In the genomic region with DNA sequence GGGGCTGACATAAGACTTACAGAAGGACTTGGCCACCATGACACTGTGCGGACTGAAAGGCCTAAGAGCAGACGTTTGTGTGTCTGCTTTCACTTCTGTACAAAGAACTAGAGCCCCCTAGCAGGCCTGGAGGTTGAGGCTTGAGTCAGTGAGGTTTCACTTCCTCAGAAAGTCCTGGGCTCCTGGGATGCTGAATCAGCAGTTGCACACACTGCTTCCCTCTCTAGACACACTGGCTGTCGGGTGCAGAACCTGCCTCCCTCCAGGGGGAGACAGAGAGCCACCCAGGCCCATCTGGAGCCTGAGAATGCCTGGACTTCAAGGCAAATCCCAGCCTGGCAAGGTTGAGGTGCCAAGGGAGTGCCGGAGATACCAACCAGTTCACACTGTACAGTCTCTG, we compare ENCODE assay signal across 8 mouse cellular contexts. TPM values are rescaled to one million over a fixed set of nuclear protein-coding genes. Genes with fewer than 3 reads are reported as not detected.
DNase-seq lines count a peak whose midpoint lies in the region; ATAC-seq and TF ChIP-seq lines count a peak whose summit lies in the region.

No protein-coding gene starts in this region.

- TF ChIP-seq EP300 in heart, adult 2 months (IDR thresholded peaks at IDR 0.05; ENCODE audit: insufficient read depth, low read depth, low read length), result peak; percentile 83; the same call in 1 of the 2 replicates
- TF ChIP-seq EP300 in liver, embryonic 14.5 days (IDR thresholded peaks at IDR 0.05; ENCODE audit: low read depth), result no peak

- intact Hi-C loops in heart, adult 2 months (cut with DNase I), result loop anchor here (1.0 to 5.0 kb wide), 3 partner anchors 44 to 126 kb away; no protein-coding TSS in a partner anchor

- TF ChIP-seq POLR2A in heart, adult 2 months (IDR thresholded peaks at IDR 0.05; ENCODE audit: insufficient read depth, low read depth, low read length), result no peak

- peak; percentile 44 for DNase-seq in neural tube, embryonic 11.5 days (ENCODE audit: low spot score)
- DNase-seq in neural tube, embryonic 10.5 days (ENCODE audit: extremely low spot score, low spot score), result no peak
- peak; percentile 82 for DNase-seq in cerebellum, adult 9-10 months
- DNase-seq in heart, adult 2 months, result peak; percentile 76 to 83
- peak; percentile 70 for DNase-seq in kidney, postnatal 14 days
- DNase-seq in liver, embryonic 14.5 days (ENCODE audit: low read depth in 3 of 3, low spot score in 3 of 3), result peak in 1 of 3 experiments; percentile 54
- peak; percentile 49 for DNase-seq in retina, embryonic 14.5 days (ENCODE audit: low spot score)
- DNase-seq in thymus, postnatal 25 days, result peak; percentile 54

- peak; percentile 90 for TF ChIP-seq CTCF in heart, adult 2 months (IDR thresholded peaks at IDR 0.05)
- TF ChIP-seq CTCF in liver, embryonic 14.5 days (IDR thresholded peaks at IDR 0.05; ENCODE audit: low read depth), result peak; percentile 91

- no peak overlapping the region for H3K9ac ChIP-seq in neural tube, embryonic 11.5 days (ENCODE audit: low read length)
- no peak overlapping the region for H3K9ac ChIP-seq in heart, adult 2 months (ENCODE audit: low read depth, low read length)
- no peak overlapping the region for H3K9ac ChIP-seq in liver, embryonic 14.5 days (replicated peaks)

- no peak for ATAC-seq in neural tube, embryonic 11.5 days (ENCODE audit: insufficient read depth, low FRiP score, low TSS enrichment)
- peak; percentile 45; the same call in 1 of the 2 replicates for ATAC-seq in liver, embryonic 14.5 days (ENCODE audit: insufficient read depth)

- 79% methylated on average over 4 of the region's 4 CpGs for WGBS in neural tube, embryonic 11.5 days
- 45% methylated on average over 4 of the region's 4 CpGs for WGBS in heart, adult 2 months
- 33% methylated on average over 4 of the region's 4 CpGs for WGBS in liver, embryonic 14.5 days (ENCODE audit: insufficient replicate concordance)

- no peaks in the 10 kb centered on the region for H3K79me2 ChIP-seq in heart, adult 2 months (replicated peaks; ENCODE audit: control insufficient read depth, insufficient read depth, low read length)

- no peaks in the 10 kb centered on the region for H3K9me3 ChIP-seq in neural tube, embryonic 11.5 days (ENCODE audit: control insufficient read depth, low read length)
- no peaks in the 10 kb centered on the region for H3K9me3 ChIP-seq in liver, embryonic 14.5 days (ENCODE audit: control insufficient read depth, low read length)

- no peaks in the 10 kb centered on the region for H3K27me3 ChIP-seq in neural tube, embryonic 11.5 days (ENCODE audit: control insufficient read depth, insufficient read depth, low read length)
- H3K27me3 ChIP-seq in heart, adult 2 months (ENCODE audit: control insufficient read depth, insufficient read depth, low read length), result no peaks in the 10 kb centered on the region
- H3K27me3 ChIP-seq in liver, embryonic 14.5 days (ENCODE audit: control insufficient read depth, insufficient read depth, low read length), result no peaks in the 10 kb centered on the region; the same call in 1 of the 2 replicates

- H3K27ac ChIP-seq in neural tube, embryonic 11.5 days (ENCODE audit: low read depth, low read length), result no peak overlapping the region
- H3K27ac ChIP-seq in heart, adult 2 months, result no peak overlapping the region
- no peak overlapping the region for H3K27ac ChIP-seq in liver, embryonic 14.5 days

- peaks cover 3% of the 10 kb centered on the region; the same call in 1 of the 2 replicates for H3K4me1 ChIP-seq in neural tube, embryonic 11.5 days (ENCODE audit: control insufficient read depth, insufficient read depth, low read length)
- H3K4me1 ChIP-seq in heart, adult 2 months (ENCODE audit: control insufficient read depth, insufficient read depth, low read length), result peaks cover 5% of the 10 kb centered on the region
- H3K4me1 ChIP-seq in liver, embryonic 14.5 days (replicated peaks; ENCODE audit: control insufficient read depth in 2 of 2, insufficient read depth in 2 of 2, low read length in 1 of 2), result peaks cover 0 to 4% of the 10 kb centered on the region in 2 experiments; a peak in 1 of 4 replicates

- H3K4me3 ChIP-seq in neural tube, embryonic 11.5 days (ENCODE audit: low read depth, low read length), result no peak overlapping the region
- H3K4me3 ChIP-seq in heart, adult 2 months, result no peak overlapping the region
- no peak overlapping the region for H3K4me3 ChIP-seq in liver, embryonic 14.5 days (ENCODE audit: insufficient read depth in 1 of 2, low read depth in 2 of 2, low read length in 2 of 2)

- no peaks in the 10 kb centered on the region for H3K36me3 ChIP-seq in neural tube, embryonic 11.5 days (ENCODE audit: control insufficient read depth, insufficient read depth, low read length)
- no peaks in the 10 kb centered on the region for H3K36me3 ChIP-seq in heart, adult 2 months (ENCODE audit: control insufficient read depth, insufficient read depth, low read length)
- H3K36me3 ChIP-seq in liver, embryonic 14.5 days (replicated peaks; ENCODE audit: control insufficient read depth, insufficient read depth, low read depth), result no peaks in the 10 kb centered on the region

- H3K4me2 ChIP-seq in neural tube, embryonic 11.5 days (ENCODE audit: low read depth), result no peak overlapping the region
- no peak overlapping the region for H3K4me2 ChIP-seq in liver, embryonic 14.5 days (ENCODE audit: low read depth)

RNA-seq across cellular contexts. Expression of gene Mybph, which starts 3.1 kb away (rescaled TPM):
- 17.7 and 18.4 TPM in 2 replicates for polyA plus RNA-seq in neural tube, embryonic 11.5 days (2014; fragmentation: Nextera tagmentation; extraction: Ambion mirVana)
- total RNA-seq in heart, adult 2 months (2021), result not detected
- 0.16 and 0.18 TPM in 2 replicates for polyA plus RNA-seq in heart, adult 2 months (2012; rRNA removed)
- polyA plus RNA-seq in liver, embryonic 14.5 days (2012; rRNA removed), result 0.02 and 0.03 TPM in 2 replicates
- not detected in 2 replicates for polyA plus RNA-seq in liver, embryonic 14.5 days (2014; fragmentation: Nextera tagmentation; extraction: Ambion mirVana)

RNA-seq across cellular contexts. Expression of gene Chil1, which starts 14.4 kb away (rescaled TPM):
- 0.81 and 3.2 TPM in 2 replicates for polyA plus RNA-seq in neural tube, embryonic 11.5 days (2014; fragmentation: Nextera tagmentation; extraction: Ambion mirVana)
- under 1 TPM; 0.94 to 0.96 TPM for total RNA-seq in heart, adult 2 months (2021)
- polyA plus RNA-seq in heart, adult 2 months (2012; rRNA removed), result 1.7 and 2.7 TPM in 2 replicates
- 1.3 TPM in 2 replicates for polyA plus RNA-seq in liver, embryonic 14.5 days (2012; rRNA removed)
- 2.7 and 3.7 TPM in 2 replicates for polyA plus RNA-seq in liver, embryonic 14.5 days (2014; fragmentation: Nextera tagmentation; extraction: Ambion mirVana)

RNA-seq across cellular contexts. Expression of gene Adora1, which starts 38.8 kb away (rescaled TPM):
- polyA plus RNA-seq in neural tube, embryonic 11.5 days (2014; fragmentation: Nextera tagmentation; extraction: Ambion mirVana), result 1.4 and 1.5 TPM in 2 replicates
- total RNA-seq in heart, adult 2 months (2021), result 10 to 100 TPM in 1 of 2 experiments, 1 to 10 TPM in 1; 9.6 to 15.0 TPM
- 18.6 and 19.4 TPM in 2 replicates for polyA plus RNA-seq in heart, adult 2 months (2012; rRNA removed)
- 0.13 and 0.19 TPM in 2 replicates for polyA plus RNA-seq in liver, embryonic 14.5 days (2012; rRNA removed)
- polyA plus RNA-seq in liver, embryonic 14.5 days (2014; fragmentation: Nextera tagmentation; extraction: Ambion mirVana), result 0.06 and 0.10 TPM in 2 replicates

Comparison
In these comparisons a context has a peak if more than half of its experiments do, and no peak if none do; other contexts are left out.
1. RNA of gene Mybph, which starts 3.1 kb away (polyA plus RNA-seq): 17.7 to 18.4 TPM in neural tube, embryonic 11.5 days; 0.16 to 0.18 TPM in heart, adult 2 months and 0.02 to 0.03 TPM in liver, embryonic 14.5 days; every median in the first group is over 10 times any median in the second.